Mouse (Mus musculus) c-Kit-positive CD71-negative TER-119-negative erythroid progenitor cells, embryonic 14.5 days (primary cell): ENCODE results near the gene Serhl.

Experiments used
- DNase-seq: peaks from one replicate; pipeline ENCODE4 v3.0.0-alpha.2; 2013; ENCODE audit warnings: low read depth

The Serhl gene

GRCm38 (mm10) chr15:83084022-83084640, 5.2 kb upstream of the Serhl start:
- no peak for DNase-seq

DNA sequence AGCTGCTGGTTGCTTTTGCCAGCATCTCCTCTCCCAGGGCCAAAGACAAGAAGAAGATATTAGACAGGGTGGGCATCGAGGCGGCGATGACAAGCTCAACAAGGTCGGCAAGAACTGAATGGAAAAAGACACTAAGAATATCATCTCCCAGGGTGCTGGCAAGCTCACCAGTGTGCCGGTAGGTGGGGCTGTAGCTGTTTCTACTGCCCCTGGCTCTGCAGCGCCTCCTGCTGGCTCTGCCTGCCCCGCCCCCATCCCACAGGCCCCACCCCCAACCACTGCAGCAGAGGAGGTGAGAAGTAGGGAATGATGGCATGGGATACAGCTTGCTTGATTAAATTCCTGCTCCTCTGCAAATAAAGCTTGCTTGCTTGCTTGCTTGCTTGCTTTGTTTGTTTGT, 3.4 kb upstream of the Serhl start:
- DNase-seq = peak; percentile 38

DNA sequence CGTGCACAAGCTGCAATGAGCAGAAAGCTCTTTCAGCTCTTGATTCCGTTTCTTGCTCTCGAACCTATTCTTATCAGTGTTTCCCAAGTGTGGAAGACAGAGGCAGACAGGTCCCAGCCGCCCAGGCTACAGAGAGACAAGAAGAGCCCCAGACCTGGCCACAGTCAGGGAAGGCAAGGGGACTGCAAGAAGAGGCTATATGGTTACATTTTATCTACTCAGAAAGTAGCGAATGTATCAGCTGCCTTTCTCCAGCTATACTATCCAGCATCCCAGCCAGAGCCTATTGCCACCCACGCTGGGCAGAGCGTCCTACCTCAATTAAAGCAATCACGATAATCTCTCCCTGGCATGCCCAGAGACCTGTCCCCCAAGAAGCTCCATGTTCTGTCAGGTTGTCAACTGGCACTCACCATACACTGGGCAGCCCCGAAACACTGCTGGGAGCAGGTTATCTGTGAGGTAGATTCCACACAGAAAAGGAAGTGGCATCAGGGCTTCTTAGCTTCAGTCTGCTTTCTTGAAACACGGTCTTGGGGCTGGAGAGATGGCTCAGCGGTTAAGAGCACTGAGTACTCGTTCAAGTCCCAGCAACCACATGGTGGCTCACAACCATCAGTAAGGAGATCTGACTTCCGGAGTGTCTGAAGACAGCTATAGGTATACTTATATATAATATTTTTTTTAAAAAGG, 2.5 kb upstream of the Serhl start:
- DNase-seq = no peak

DNA sequence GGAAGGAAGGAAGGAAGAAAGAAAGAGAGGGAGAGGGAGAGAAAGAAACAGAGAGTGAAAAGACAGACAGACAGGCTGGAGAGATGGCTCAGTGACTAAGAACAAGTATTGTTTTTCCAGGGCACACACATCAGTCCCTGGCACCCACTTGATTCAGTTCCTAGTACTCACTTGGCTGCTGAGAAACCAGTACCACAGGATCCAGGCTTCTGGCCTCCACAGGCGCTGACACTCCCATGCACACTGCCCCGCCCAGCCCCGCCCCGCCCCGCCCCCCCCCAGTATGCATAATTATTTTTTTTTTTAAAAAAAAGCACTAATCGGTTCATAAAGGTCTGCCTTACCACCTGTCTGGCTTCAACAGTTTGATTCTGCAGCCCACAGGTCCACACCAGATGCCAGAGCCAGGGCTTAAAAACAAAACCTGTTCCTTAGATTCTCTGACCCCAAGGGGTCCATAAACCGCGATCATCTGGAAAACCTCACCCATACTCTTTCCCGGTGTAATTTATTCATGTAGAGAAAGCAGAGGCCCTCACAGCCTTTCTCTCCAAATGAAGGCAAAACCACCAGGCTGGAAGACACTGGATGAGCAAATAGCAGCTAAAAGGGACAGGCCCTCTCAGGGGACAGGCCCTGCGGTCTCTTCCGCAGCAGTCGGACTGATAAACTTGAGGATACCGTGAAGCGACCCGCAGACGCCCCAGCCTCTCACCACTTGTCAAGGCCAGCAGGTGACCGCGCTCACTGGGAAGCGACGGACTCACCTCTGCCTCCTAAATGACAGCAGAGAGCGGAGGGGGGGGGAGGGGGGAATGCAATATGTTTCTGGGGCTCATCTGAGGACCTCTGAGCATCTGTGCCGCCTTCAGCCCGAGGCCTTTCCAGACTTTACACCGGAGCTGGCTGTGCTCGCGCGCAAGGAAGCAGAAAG, 544 bp upstream of the Serhl start:
- DNase-seq = no peak

- DNase-seq = no peak
Observed at GRCm38 (mm10) chr15:83090874-83091273, 1.6 kb downstream of the Serhl start.

DNA sequence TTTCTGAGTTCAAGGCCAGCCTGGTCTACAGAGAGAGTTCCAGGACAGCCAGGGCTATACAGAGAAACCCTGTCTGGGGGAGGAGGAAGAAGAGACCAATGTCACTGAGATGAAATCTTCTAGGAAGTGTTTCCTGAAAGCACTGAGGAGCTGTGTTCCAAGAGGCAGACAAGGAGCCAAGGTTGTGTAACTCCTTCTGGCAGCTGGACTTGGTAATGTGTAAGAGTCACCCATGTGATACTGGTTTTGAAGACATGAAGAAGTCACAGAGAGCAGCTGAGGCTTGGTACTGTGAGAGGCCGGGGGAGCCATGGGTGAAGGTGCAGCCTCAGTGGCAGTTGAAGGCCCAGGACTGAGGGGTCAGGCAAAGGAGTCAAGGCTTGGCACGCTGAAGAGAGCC, 4.4 kb downstream of the Serhl start:
- no peak for DNase-seq

- DNase-seq = peak; percentile 22
Observed at GRCm38 (mm10) chr15:83095950-83096349, 6.6 kb downstream of the Serhl start.

GRCm38 (mm10) chr15:83099533-83100331, 10.4 kb downstream of the Serhl start:
- DNase-seq = peak; percentile 89

DNA sequence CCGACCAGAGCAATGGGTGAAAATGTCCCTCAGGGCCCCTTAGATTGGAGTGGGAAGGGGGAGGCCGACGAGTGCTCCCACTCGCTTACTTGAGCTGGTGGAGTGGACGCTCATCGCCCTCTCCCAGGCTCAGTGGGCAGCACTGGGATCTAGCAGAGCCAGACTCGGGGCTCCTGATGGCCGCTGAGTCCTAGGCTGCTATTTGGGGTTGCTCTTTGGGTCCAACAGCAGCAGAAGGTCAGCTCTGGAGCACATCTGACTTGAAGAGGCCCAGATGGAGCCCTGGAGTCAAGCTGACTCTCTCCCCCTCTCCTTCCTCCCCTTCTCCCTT, 11.0 kb downstream of the Serhl start:
- no peak for DNase-seq

- no peak for DNase-seq
Observed at GRCm38 (mm10) chr15:83103111-83103510, 13.8 kb downstream of the Serhl start.

GRCm38 (mm10) chr15:83106426-83106825, 17.1 kb downstream of the Serhl start:
- DNase-seq = no peak

DNA sequence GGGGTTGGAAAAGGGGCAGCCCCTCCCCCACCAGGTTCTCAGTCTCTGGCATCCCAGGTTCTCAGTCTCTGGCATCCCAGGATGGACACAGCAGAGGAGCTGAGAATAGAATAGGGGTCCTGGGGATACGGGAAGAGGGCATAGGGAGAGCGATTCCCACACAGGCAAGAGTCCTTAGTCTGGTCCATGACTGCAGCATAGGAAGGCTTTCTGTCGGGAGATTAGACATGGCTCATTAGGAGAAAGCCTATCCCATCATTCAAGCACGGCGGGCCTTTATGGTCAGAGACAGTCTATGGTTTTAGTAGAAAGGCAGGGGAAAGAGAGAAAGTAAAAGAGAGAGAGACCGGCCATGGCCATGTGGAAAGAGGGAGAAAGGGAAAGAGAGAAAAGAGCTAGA, 18.5 kb downstream of the Serhl start:
- DNase-seq = no peak

DNA sequence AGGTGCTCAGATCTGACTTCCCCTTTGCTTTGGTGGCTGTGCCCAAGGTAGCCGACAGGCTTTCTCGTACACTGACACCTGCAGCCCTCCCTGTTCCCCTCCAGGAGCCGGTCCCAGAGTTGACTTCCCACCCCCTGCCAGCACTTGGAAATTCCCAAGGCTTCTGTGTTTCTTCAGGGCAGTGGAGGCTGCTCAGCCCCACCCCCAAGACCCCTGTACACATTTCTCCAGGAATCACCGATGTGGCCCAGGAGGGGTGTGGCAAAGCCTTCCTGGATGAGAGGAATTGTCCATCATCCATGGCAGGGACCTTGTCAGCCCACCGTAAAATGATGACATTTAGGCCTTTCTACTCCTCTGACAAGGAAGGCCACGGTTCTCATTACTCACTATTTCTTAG, 22.0 kb downstream of the Serhl start:
- no peak for DNase-seq

DNA sequence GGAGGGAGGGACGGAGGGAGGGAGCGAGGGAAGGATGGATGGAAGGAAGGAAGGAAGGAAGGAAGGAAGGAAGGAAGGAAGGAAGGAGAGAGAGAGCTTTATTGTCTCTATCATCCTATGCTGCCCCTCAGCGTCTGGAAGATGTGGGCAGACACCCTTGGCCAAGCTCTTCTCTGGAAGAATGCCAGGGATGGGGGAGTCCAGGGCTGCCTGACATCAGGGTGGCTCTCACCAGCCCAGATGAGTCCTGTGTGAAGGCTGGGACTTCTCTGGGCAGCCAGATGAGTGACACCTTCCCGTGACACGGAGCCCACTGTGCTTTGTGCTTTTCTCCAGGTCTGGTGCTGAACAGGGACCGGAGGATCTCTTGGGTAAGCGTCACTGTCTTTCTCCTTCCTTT, 22.6 kb downstream of the Serhl start:
- DNase-seq = no peak

GRCm38 (mm10) chr15:83112898-83113297, 23.6 kb downstream of the Serhl start:
- peak; percentile 28 for DNase-seq

DNA sequence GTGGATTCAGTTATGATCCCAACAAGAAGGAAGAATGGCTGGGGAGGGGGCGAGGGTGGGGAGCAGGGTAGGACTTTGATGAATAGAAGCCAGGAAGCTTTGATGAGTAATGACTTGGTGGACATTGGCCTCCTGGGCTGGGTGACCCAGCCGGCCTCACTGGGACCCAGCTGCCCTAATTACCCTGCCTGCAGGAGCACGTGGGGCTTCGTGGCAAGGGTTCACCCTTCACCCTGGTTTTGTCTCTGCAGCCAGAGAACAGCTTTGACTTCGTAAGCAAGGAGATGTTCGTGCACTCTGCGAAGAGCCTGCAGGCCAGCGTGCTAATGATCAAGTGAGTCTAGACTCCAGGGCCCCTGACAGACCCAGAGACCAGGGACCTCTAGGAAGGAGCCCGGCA, 24.8 kb downstream of the Serhl start:
- DNase-seq = no peak

- no peak for DNase-seq
Observed at GRCm38 (mm10) chr15:83115071-83115470, 25.8 kb downstream of the Serhl start.

DNA sequence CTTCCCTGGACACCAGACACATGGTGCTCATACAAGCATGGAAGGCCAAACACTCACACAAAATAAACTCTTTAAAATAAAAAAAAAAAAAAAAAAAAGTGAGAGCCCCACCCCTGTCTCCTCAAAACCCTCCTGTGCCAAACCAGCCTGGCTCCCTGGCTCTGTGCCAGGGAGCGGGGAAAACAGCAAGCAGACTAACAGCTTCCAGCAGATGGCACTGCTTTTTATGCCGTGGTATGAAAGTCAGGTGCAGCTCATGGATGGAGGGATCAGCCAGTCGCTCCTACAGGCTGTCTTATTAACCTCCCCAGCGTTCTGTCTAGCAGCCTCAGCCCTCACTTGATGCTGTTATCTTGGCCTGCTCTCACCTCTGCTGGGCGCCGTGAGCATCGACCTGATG, 29.1 kb downstream of the Serhl start:
- no peak for DNase-seq

- DNase-seq = peak; percentile 34
Observed at GRCm38 (mm10) chr15:83121709-83122565, 32.6 kb downstream of the Serhl start.

DNA sequence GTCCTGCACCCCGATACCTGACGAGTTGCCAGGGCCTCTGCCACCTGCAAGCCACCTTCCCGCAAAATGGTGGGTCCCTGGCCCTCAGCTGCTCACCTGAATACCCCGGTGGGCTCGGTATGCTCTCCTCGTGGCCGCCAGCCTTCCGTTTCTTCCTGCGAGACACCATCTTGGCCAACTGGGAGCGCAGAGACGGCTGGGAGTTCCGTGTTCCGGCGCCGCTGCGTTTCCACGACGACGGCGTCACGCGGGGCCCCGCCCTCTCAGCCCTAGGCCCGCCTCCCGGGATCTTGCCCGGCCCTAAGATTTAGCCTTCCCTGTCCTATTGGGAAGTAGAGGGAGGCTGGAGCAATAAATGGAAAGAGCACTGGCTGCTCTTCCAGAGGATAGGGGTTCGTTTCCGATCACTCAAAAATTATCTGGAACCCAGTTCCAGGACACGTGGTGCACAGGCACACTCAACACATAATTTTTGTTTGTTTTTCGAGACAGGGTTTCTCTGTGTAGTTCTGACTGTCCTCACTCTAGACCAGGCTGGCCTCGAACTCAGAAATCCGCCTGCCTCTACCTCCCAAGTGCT, 33.4 kb downstream of the Serhl start, which contains the start of gene Rrp7a:
Gene Rrp7a (minus strand): TSS at position 236 of the 580 bp plus-strand sequence.
- DNase-seq = peak; percentile 63

DNA sequence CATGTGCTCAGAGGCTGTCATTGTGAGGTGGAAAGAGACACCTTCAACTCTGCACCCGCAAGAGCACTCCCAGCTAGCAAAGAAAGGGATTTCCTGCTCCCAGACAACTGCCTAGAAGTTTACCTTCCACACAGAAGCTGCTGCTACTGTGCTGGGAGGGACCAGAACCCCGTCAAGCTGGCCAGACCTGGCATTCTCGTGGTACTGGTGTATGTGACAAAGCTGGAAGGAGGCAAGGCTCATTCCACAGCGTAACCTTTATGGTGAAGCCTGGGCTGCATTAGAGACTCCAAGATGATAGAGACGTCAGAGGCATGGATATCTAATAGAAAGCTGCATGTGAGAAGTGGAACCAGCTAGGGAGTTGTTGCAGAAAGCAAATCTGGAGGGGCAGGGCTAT, 35.3 kb downstream of the Serhl start:
- DNase-seq = no peak
